Mouse (Mus musculus) limb, embryonic 14.5 days (tissue): ENCODE results near the gene 9130023H24Rik. TPM values are rescaled to one million over a fixed set of nuclear protein-coding genes. Genes with fewer than 3 reads are reported as not detected.

Source experiments
- ATAC-seq: fragments of 200-750 bp; cut with Nextera tagmentation; 2 replicates; pipeline ENCODE4 v1.8.0; 2017; ENCODE audit warnings: low read depth, moderate number of reproducible peaks, moderate TSS enrichment; ENCODE audit not compliant: low FRiP score
- DNase-seq: peaks from one replicate; pipeline ENCODE4 v3.0.0-alpha.2; 2015; ENCODE audit warnings: low spot score
- H3K27ac ChIP-seq: fragments of 300-500 bp; sonication (generic); replicated peaks from 2 replicates; pipeline ENCODE4 v1.5.1; 2014; ENCODE audit warnings: low read depth, mild to moderate bottlenecking, low read length, moderate library complexity, mixed read lengths
- H3K27me3 ChIP-seq: fragments of 300-500 bp; sonication (generic); 2 replicates; pipeline ENCODE4 v1.6.1; 2014; ENCODE audit warnings: low read length, mixed read lengths; ENCODE audit not compliant: control insufficient read depth, insufficient read depth
- H3K36me3 ChIP-seq: fragments of 300-500 bp; sonication (generic); 2 replicates; pipeline ENCODE4 v1.6.1; 2014; ENCODE audit warnings: mild to moderate bottlenecking, low read length, moderate library complexity, mixed read lengths; ENCODE audit not compliant: control insufficient read depth, insufficient read depth
- H3K4me1 ChIP-seq: fragments of 300-500 bp; sonication (generic); 2 replicates; pipeline ENCODE4 v1.6.1; 2014; ENCODE audit warnings: antibody characterized with exemption, low read length, mixed read lengths; ENCODE audit not compliant: control insufficient read depth, insufficient read depth
- H3K4me2 ChIP-seq: fragments of 300-500 bp; sonication (generic); replicated peaks from 2 replicates; pipeline ENCODE4 v1.6.1; 2014; ENCODE audit warnings: low read depth, mild to moderate bottlenecking, low read length, moderate library complexity; ENCODE audit not compliant: severe bottlenecking
- H3K4me3 ChIP-seq: fragments of 300-500 bp; sonication (generic); replicated peaks from 2 replicates; pipeline ENCODE4 v1.5.1; 2014; ENCODE audit warnings: low read length
- H3K9ac ChIP-seq: fragments of 300-500 bp; sonication (generic); 2 replicates; pipeline ENCODE4 v1.6.1; 2014; ENCODE audit warnings: mild to moderate bottlenecking, low read depth, low read length, moderate library complexity; ENCODE audit not compliant: severe bottlenecking
- H3K9me3 ChIP-seq: fragments of 300-500 bp; sonication (generic); 2 replicates; pipeline ENCODE4 v1.6.1; 2016; ENCODE audit warnings: low read length; ENCODE audit not compliant: control insufficient read depth
- POLR2A ChIP-seq: fragments of 200-500 bp; IDR thresholded peaks from 2 replicates; pipeline ENCODE4 v1.8.0; 2012; ENCODE audit warnings: inconsistent platforms, mild to moderate bottlenecking, moderate library complexity, borderline replicate concordance; ENCODE audit not compliant: insufficient read depth, insufficient read length; ENCODE audit errors: extremely low read depth
- WGBS: fragments of 180-500 bp; shearing (Covaris S2); extraction: QIAGEN DNeasy Blood & Tissue Kit; methylation state at CpG from one replicate; pipeline ENCODE4 v1.1.7; 2014; 5-methylcytosine and 5-hydroxymethylcytosine counted together
- polyA plus RNA-seq, 2 experiments: library from polyadenylated mRNA; depleted of rRNA in 1 of 2; stranded (reverse) in 1 of 2; unstranded in 1 of 2; fragments of >200 nt; fragmentation: Nextera tagmentation in 1 of 2; extraction: Ambion mirVana in 1 of 2; gene quantifications; 2 replicates each; pipeline versions ENCODE4 v1.2.1 to v1.2.3; 2012 to 2014

9130023H24Rik gene
- polyA plus RNA-seq, 2 experiments = 3.2 to 8.1 TPM

- no peak for TF ChIP-seq POLR2A
- no peak overlapping the region for H3K4me2 ChIP-seq
- no peaks in the 10 kb centered on the region for H3K9me3 ChIP-seq
- DNase-seq (no peak), ATAC-seq (no peak)
- 82% methylated on average over 5 of the region's 5 CpGs for WGBS
- no peaks in the 10 kb centered on the region for H3K27me3 ChIP-seq
- H3K9ac ChIP-seq = no peak overlapping the region
- H3K4me1 ChIP-seq = no peaks in the 10 kb centered on the region
- H3K27ac ChIP-seq = no peak overlapping the region
- H3K4me3 ChIP-seq = no peak overlapping the region
- peaks cover 8% of the 10 kb centered on the region for H3K36me3 ChIP-seq
Measured at GRCm38 (mm10) chr7:128266056-128266455, 28.2 kb upstream of the 9130023H24Rik start.

GRCm38 (mm10) chr7:128265411-128265810 lies 27.6 kb upstream of the 9130023H24Rik start, which contains the start of gene Slc5a2:
Gene Slc5a2 (plus strand): TSS chr7:128265657.
- no peaks in the 10 kb centered on the region for H3K9me3 ChIP-seq
- ATAC-seq (no peak), DNase-seq (no peak)
- H3K9ac ChIP-seq = no peak within 1 kb of the TSS
- H3K4me1 ChIP-seq = no peaks in the 10 kb centered on the region
- no peak within 1 kb of the TSS for H3K4me2 ChIP-seq
- H3K4me3 ChIP-seq = no peak within 1 kb of the TSS
- WGBS = 83% methylated on average over 6 of the region's 6 CpGs
- peaks cover 3% of the 10 kb centered on the region; the same call in 1 of the 2 replicates for H3K36me3 ChIP-seq
- TF ChIP-seq POLR2A = no peak
- no peak within 1 kb of the TSS for H3K27ac ChIP-seq
- no peaks in the 10 kb centered on the region for H3K27me3 ChIP-seq

DNA sequence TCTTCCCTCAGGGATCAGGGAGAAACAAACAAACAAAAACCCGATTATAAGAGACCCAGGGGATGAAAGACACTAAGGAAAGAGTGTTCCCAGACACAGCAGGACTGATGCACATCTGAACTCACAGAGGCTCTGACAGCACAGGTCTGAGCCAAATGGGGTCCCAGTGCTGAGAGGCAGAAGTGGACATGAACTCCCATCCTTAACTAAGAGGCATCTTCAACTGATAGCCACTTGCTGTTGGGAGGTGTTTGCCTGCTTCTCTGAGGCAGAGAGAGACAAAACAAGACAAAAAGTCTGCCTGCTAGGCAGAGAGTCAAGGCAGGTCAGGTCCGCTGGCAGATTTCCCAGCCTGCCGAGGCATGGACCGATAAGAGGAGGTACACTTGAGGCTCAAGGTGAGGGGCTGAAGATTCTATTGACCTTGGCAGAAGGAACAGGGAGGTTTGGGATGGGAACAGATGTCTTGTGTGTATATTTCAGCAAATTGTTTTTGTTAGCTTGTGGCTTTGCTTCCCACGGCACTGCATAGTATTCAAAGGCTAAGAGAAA lies 19.0 kb upstream of the 9130023H24Rik start:
- TF ChIP-seq POLR2A = no peak
- Histone ChIP-seq H3K27ac (no peak overlapping the region), H3K36me3 (peaks cover 12% of the 10 kb centered on the region; the same call in 1 of the 2 replicates), H3K9me3 (no peaks in the 10 kb centered on the region), H3K9ac (no peak overlapping the region), H3K4me1 (peaks cover 9% of the 10 kb centered on the region; the same call in 1 of the 2 replicates), H3K4me3 (no peak overlapping the region), H3K4me2 (no peak overlapping the region), H3K27me3 (no peaks in the 10 kb centered on the region)
- DNase-seq (no peak), ATAC-seq (no peak)
- 54% methylated on average over 5 of the region's 5 CpGs for WGBS

- Histone ChIP-seq H3K27ac (no peak overlapping the region), H3K36me3 (peaks cover 12% of the 10 kb centered on the region), H3K4me2 (no peak overlapping the region), H3K27me3 (no peaks in the 10 kb centered on the region), H3K9me3 (no peaks in the 10 kb centered on the region), H3K4me3 (no peak overlapping the region), H3K9ac (no peak overlapping the region), H3K4me1 (peaks cover 10% of the 10 kb centered on the region; the same call in 1 of the 2 replicates)
- no peak for TF ChIP-seq POLR2A
- no peak for DNase-seq
- no peak for ATAC-seq
- WGBS = 87% methylated on average over 5 of the region's 5 CpGs
Measured at GRCm38 (mm10) chr7:128255757-128256156, 17.9 kb upstream of the 9130023H24Rik start.

GRCm38 (mm10) chr7:128254978-128255377 lies 17.1 kb upstream of the 9130023H24Rik start:
- peaks cover 17% of the 10 kb centered on the region for H3K36me3 ChIP-seq
- DNase-seq (no peak), ATAC-seq (no peak)
- no peaks in the 10 kb centered on the region for H3K27me3 ChIP-seq
- no peak for TF ChIP-seq POLR2A
- H3K4me2 ChIP-seq = no peak overlapping the region
- H3K27ac ChIP-seq = no peak overlapping the region
- H3K9me3 ChIP-seq = no peaks in the 10 kb centered on the region
- no peak overlapping the region for H3K9ac ChIP-seq
- H3K4me3 ChIP-seq = no peak overlapping the region
- 63% methylated on average over 2 of the region's 2 CpGs for WGBS
- peaks cover 10% of the 10 kb centered on the region; the same call in 1 of the 2 replicates for H3K4me1 ChIP-seq
